Mouse (Mus musculus): ENCODE measurements around the gene Fgfr2. TPM values are rescaled to one million over a fixed set of nuclear protein-coding genes. Genes with fewer than 3 reads are reported as not detected.

Fgfr2 gene
- polyA plus RNA-seq, 2 experiments from 2014 or later: not detected

DNA sequence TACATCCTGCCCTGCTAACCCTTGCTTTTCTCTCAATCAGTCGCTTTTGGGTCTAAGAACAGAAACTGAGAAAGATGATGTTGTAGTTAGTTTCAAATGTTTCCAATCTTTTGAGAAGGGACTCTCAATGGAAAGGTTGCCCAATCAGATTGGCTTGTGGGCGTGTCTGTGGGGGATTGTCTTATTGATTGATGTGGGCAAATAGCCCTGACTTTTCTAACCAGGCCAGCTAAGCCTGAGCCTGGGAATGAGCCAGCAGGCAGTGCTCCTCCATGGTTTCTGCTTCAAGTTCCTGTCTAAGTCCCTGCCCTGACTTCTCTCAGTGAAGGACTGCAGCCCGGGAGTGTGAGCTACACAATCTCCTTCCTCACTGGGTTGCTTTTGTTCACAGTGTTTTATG is 2133.8 kb downstream of the Fgfr2 start:
- ATAC-seq: no peak

DNA sequence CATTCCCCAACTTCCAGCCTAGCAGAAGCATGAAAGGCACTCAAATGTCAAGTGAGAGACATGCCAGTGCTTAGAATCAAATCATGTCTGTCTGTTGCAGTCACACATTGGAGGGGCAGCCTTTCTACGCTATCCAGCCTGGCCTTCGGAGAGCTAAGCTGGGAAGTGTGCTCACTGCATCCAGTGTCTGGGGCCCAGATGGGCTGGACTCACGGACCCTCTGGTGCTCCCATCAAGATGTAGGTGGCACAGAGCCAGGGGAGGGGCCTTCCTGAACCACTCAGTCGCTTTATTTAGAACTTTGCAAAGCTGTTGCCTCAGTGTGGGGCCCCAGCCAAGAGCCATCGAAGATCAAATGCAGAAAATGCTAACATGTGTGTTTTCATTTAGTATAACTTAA is 2135.0 kb downstream of the Fgfr2 start:
- no peak for ATAC-seq

DNA sequence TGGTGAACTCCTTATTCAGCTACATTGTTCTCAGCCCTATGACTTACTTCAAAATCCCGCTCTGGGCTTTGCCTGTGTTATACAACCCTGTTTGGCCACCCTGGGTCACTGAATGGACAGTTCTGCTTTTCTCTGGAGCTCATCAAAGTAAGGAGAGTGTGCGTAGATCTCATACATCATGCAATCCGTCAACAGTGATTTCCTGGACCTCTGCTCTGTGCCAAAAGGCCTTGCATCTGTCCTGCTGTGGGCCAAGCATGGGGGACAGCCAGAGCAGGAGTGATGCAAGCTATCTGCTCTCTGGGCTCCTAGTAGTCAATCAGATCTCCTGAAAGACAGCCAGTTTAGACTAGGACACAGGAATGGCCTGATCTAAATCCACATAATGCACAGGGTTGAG is 2137.4 kb downstream of the Fgfr2 start:
- no peak for ATAC-seq

DNA sequence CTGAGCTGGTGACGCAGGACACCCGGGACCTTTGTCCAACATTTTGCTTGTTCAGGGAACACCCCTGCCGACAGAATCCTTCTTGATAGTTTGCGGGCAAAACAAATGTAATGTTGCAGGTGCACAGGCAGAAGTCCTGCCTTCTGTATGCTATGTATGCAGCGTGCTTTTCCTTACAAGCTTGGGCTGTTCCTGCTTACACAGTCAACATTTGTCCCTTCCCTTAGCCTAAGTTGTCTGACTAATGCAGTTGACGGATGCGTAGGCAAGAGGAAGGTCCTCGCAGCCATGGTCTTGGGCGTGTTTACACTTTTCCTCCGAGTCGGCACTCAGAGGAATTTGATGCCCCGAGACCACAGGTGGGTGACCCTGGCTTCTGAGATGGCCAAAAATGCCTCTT is 2138.0 kb downstream of the Fgfr2 start:
- no peak for ATAC-seq

DNA sequence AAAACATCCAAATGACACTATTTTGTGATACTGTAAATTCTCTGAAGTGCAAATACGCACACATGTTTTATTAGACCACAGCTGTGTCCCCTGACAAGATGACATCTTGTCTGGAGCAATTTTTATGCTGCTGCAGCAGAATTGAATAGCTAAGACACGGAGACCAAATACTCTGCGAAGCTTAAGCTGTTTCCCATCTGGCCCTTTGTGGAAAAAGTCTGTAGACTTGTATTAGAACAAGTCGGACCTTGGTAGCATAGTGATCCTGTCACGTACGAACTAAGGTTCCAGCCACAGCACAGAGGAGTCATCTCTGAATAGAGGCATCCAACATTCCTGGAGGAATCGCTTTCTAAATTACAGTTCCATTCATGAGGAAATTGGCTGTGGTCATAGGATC is 2138.9 kb downstream of the Fgfr2 start:
- ATAC-seq: no peak

DNA sequence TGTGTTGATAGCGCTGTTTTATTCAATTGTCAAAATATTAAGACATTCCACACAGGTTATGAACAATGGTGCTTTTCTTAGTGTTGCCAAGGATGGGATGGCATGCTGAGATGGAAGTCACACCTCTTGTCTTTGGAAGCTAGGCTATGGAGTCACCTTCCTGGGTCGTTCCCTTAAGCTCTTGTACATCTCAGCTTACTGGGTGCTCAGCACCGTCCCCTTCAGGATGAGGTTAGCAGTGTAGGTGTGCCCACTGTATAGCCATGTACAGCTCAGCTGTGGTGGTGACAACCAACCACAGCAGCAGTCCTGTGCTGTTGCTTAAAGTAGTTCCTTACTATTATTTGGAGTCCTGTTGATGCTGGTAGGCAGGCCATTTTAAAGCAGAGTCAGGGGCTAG is 2140.3 kb downstream of the Fgfr2 start:
- ATAC-seq: no peak

DNA sequence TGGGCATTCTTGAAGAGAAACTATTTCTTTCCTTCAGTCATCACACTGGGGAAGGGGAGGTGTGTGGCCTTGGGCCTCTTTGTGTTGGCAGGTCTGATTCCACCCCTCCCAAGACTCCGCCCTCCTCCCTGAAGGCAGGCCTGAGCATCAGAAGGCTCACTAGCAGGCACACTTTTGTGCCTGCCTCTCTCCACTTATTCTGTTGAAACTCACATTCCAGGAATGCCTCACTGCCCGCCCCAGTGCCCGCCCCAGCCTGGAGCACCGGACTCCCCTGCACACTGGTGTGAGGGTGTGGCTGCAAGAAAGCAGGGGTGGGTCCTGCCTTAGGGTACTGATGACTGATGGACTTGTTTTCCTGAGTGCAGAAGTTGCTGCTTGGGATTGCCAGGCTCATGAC is 2140.8 kb downstream of the Fgfr2 start:
- no peak for ATAC-seq

DNA sequence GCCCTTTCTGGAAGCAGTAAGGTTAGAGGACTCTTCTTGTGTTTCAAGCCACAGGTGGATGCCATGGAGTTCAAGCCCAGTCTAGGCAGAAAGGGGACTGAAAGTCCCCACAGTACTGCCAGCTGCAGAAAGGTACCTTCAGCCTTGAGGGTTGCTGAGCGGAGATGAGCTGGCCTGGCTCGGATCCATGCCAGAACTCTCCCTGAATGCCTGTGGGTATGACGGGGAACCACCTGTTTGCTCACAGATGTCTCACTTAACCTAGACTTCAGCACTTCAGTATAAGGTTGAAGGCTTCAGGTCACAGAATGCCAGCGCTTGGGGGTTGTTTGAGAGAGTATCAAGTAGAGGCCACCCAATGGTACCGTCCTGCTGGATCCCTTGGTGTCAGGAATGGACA is 2143.0 kb downstream of the Fgfr2 start:
- ATAC-seq: no peak

DNA sequence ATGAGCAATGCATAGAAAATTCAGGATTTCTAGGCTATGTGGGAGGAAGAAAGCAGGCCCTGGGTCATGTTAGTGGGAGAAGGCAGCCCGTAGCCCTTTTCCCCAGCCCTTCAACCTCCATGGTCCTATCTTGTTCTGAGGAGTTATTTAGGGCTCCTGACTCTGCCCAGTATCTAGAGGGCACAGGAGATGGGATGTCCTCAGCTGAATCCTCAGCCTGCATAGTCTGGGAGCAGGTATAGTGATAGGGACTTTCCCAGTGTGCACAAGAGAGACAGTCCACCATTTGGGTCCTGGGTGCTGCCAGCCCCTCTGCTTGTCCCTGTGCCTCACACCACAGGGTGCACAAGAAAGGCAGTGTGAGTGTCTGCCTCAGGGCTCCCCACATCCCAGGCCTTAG is 2144.6 kb downstream of the Fgfr2 start:
- ATAC-seq: no peak

DNA sequence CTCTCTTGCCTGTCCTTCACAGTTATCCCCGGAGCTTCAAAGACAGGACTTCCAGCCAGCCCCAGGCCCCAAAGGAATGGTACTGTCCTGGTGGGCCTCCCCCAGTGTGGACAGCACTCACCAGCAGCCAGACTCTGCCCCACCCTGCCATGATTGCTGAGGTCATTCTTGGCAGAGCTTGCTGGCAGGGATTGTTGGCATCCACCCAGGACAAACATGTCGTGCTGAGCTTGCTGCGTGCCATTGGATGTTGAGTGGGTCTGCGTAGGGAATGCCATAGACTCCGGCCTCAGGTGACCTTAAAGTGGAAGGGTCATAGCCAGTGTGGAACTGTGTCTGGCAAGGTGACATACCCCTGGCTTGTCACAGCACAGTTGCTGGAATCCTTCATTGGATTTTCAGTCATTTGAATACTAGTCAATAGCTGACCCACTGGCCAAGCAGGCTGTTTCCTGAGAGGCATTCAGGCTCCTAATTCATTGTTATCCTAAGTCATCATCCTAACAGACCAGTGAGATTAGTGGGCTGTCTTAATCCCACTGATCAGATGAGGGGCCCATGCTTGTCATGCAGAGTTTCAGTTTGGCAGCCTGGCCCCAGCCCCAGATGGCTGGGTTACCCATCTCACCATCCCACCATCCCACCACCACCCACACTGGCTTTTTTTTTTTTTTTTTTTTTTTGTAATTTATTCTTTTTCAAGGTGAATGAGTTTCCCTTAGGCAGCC is 2145.2 kb downstream of the Fgfr2 start:
- ATAC-seq: no peak

DNA sequence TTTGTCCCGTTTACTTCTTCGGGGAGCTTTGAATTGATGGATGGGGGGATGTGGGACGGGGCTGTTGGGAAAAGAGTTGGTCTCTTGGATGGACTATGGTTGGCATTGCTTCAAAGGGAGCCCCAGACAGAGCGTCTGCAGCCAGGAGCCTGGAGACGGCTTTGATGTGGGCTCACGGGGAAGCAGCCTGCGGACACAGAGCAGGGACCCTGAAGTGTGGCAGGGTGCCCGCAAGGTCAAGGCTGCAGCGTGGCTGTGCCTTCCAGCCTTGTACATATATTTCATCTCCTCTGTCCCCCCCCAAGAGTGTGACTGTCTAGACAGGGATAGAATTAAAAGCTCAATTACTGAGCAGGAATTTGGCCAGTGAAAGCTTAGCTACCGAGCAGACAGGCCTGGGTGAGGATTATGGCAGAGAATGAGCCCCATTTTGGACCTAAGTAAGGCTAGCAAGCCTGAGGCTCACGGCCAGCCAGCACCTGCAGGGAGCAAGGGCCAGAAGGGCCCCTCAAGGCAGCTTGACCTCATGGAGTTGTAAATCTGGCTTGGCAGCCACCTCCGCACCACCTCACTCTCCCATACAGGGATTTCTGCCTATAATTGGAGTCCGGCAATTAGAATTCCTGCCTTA is 2146.7 kb downstream of the Fgfr2 start:
- ATAC-seq: no peak

DNA sequence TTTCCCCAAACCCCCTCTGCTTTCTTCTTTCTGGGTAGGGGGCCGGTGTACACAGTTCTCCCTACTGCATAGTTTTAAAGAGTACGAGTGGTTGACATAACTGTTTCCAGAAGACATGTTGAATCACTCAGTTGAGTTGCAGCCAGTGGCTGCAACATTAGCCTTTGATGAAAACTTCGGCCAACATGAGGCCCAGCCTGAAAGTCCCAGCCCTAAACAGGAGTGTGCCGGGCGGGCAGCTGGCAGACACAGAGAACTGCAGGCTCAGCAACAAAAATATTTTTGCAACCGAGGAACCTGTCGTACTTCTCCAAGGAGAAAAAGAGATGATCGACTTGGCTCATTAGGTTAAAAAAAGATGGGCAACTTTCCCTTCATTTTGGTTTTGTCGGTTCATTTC is 2150.4 kb downstream of the Fgfr2 start:
- ATAC-seq: no peak

DNA sequence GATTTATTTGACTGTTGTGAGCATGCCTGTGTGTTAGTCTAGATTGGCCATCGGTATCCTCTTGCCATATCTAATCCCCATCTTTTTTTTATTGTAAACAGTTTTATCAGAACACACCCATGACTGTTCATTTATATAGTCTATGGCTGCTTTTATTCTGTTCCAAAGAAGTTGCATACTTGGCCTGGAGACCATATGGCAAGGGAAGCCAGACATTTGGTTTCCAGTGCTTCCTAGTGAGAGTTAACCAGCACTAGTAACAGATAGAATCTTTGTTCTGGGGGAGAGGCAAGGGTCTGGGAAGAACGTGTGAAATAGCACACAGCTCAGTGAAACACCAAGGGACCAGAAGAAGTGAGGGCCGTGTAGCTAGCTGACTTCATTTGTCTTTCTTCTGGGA is 2153.6 kb downstream of the Fgfr2 start:
- no peak for ATAC-seq

DNA sequence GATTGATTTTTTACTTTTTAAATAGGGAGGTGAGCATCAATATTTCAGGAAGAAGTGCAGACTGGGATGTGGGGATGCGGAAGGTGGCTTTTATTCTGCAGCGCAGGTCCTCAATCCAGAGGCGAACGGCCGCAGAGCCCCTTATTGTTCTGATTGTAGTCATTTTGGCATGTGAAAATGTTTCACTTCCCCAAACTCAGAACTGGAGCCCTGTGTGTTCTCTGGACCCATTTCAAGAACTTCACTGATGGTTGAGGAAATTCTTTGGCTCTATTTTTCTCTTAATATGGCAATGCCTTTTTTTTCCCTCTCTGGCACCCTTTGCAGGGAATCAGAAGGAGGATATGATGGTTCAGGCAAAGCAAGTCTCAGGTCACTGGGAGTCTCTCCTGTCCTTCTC is 2154.1 kb downstream of the Fgfr2 start:
- ATAC-seq: no peak

DNA sequence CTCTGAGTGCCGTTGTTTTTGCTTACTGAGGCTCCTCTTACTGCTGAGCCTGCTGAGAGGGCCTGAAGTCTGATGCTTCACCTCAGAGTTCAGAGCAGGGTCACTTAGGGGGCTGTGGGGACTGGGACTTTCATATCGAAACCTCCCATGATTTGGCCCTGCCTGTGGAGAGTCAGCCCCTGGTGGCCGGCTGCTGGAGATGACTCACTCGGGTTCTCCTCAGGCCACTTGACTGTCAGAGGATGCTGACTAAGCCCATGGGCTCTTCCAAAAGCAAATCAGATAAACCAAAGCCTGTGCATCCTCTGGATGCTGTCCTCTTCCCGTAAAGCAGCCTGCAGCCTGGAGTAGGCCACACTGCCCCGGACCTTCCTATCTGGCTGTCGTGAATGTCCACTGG is 2154.6 kb downstream of the Fgfr2 start:
- ATAC-seq: no peak

DNA sequence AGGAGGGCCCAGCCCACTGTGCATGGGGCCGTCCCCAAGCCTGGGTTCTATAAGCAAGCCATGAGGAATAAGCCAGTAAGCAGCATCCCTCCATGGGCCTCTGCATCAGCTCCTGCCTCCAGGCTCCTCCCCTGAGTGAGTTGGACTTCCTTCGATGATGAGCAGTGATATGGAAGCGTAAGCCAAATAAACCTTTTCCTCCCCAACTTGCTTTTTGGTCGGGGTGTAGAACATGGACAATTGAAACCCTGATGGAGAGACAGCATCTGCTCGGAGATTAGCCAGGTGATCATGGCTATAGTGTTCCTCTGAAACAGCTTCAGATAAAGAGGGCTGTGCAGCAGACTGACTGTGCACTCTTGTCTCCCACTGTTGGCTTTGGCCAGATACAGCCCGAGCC is 2155.2 kb downstream of the Fgfr2 start:
- no peak for ATAC-seq

DNA sequence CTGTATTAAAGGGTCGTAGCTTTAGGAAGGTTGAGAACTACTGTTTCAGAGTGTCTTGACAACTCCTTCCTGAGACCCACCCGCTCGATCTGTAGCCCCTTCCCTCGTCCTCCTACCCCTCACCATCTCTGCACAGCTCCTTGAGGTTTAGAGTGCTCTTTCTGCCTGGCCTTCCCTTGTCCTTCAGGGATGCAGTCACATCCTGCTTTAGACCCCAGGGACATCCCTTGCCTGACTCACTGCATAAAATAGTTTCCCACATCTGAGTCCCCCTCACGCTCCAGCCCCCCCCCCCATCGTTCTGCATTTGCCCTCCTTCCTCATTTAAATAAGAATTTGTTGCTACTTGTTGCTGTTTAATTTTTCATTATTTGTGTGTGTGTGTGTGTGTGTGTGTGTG is 2156.3 kb downstream of the Fgfr2 start:
- ATAC-seq: no peak

DNA sequence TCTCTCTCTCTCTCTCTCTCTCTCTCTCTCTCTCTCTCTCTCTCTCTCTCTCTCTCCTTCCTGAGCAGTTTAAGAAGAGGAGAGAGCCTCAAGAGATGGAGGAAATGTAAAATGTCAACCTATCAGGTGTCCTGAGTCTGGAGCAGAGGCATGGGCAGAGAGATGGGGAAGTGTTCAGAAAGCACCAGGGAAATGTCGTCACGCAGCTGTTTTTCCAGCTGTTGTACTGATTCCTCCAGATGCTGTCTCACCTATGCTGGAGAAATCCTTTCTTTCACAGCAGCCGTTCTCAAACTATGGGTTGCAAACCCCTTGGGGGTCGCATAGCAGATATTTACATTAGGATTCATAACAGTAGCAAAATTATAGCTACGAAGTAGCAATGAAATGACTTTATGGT is 2156.7 kb downstream of the Fgfr2 start:
- no peak for ATAC-seq

DNA sequence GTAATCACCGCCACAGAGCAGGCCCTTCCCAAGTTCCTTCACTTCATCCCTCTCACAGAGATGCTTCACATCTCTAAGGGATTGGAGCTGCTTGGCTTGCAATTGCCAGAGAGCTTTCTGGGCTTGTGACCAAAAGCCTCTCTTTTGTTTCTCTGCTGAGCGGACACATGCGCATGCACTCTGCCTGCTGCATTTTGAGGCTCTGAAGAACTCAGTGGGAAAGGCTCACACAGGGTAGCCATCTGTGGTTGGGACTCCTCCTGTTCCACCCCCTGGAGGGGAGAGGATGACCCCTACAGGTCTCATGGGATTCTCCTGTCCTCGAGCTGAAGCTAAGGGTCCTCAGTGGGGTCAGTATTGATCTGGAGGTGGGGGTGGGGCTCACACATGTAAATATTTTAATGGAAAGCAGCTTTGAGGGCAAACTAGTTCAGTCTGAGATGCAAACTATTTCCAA is 2157.2 kb downstream of the Fgfr2 start:
- no peak for ATAC-seq

DNA sequence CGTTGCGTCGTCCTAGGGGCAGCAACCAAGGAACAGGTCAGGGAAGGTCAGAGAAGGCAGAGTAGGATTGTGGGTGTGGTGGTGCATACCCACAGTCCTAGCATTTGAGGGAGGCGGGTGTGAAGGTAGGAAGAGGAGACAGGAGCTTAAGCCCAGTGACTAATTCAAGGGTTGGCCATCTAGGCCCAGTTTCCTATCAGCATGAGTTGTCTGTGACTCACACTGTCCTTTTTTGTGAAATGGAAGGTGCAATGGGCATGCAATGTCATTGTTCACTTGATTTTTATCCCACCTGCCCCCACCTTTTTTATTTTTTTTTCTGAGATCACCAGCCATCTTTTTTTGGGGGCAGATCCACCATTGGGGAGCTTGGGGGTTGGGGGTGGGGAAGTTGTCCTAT is 2157.8 kb downstream of the Fgfr2 start:
- ATAC-seq: no peak

DNA sequence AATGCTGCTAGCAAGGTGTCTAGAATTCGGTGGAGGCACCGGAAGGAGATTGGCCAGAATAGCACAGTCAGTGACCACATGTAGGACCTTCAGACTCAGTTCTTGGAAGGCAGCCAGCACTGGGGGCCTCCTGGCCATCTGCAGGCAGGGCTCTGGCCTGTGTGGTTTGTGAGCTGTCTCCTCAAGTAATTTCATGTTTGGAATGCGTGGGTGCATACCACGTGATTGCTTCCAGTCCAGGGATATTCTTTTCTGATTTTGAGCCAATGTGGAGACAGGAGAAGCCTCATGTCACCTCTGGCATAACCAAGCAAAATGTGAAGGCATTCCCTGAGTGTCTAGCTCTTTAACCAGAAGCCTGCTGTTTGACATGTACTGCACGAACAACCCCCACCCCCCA is 2158.5 kb downstream of the Fgfr2 start:
- ATAC-seq: no peak

DNA sequence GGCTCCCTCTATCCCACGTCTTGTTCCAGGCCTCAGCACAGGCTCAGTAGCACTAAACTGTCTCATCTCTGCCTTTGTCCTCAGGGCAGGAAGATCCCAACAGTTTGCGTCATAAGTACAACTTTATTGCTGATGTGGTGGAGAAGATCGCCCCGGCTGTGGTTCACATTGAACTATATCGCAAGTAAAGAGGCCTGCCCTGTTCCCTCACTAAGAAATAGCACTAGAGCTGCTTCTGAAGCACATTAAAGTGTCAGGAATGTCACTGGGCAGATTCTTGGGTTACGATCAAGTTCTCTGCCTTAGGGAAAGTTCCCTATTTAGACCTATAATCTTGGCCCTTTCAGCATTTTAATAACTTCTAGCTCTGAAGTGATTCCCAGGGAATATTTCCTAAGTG is 2161.7 kb downstream of the Fgfr2 start:
- ATAC-seq: no peak

DNA sequence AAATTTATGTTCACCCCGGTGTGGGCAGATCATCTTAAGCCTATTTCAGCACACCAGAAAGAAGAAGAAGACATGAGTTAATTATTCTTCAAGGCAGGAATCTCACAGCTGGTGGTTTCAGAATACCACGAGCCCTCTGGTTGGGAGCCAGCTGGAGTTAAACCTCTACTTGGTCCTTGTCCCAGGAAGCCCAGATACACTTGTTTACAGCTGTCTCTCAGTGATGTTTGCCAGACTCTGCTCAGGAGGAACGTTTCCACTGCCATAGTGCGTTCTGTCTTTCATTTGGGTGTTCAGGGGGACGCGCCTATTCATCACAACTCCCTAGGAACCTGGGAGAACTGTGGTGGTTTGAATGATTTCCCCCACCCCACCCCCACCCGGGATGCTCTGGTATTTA is 2163.3 kb downstream of the Fgfr2 start:
- no peak for ATAC-seq

DNA sequence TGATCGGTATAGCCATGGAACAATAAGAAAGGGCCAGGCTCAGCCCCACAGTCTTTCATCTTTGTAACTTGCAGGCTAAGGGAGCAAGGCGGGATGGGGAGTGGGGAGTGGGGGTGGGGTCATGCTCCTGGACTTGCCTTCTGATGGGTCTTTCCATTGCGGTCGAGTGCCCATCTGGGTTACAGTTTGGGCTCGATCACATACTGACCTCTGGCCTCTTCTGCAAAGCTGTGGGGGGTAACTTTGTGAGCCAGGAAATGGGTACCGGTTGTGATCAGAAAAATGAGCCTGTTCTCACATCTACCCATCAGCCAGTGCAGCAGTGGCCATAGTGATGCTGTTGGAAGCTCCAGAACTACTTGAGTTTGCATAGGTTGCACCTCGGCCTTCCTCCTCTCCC is 2164.6 kb downstream of the Fgfr2 start:
- ATAC-seq: no peak

DNA sequence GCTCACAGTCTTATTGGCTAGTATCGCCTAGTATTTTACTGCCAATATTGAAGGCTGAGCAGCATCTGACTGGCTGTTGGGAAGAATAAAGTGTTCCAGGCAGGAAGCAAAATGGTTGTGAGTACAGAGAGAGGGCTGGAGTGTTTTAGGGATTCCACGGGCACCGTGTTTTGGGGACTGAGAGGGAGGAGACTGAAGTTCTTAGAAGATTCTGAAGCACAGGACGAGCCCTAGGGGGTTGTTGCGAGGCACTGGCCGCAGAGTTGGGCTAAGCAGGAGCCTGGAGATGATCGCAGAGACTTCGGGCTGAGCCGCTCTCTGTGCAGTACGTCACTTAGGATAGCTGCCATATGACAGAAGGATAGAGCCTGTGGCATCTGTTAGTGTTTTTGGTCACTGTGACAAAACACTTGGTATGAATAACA is 2169.0 kb downstream of the Fgfr2 start:
- ATAC-seq: no peak

Data from activated CD4-positive, CD25-positive, alpha-beta regulatory T cell, adult 4 months (primary cell).